Mouse (Mus musculus): Measurements from ENCODE around the gene Adgre5. TPM values are rescaled to one million over a fixed set of nuclear protein-coding genes. Genes with fewer than 3 reads are reported as not detected.

Gene Adgre5
- total RNA-seq, 2 experiments from 2014 or later: 23.4 to 35.3 TPM

- DNase-seq (ENCODE audit: low spot score in 2 of 2): no peak
Observed at GRCm38 (mm10) chr8:83756273-83756672, 15.1 kb upstream of the Adgre5 start.

GRCm38 (mm10) chr8:83754149-83754548 lies 13.0 kb upstream of the Adgre5 start:
- no peak for DNase-seq (ENCODE audit: low spot score in 2 of 2)

- DNase-seq (ENCODE audit: low spot score in 2 of 2): no peak
Observed at GRCm38 (mm10) chr8:83749265-83749664, 8.1 kb upstream of the Adgre5 start.

- no peak for DNase-seq (ENCODE audit: low spot score in 2 of 2)
Observed at GRCm38 (mm10) chr8:83748708-83749107, 7.6 kb upstream of the Adgre5 start.

- peak; percentile 33 to 56 for DNase-seq (ENCODE audit: low spot score in 2 of 2)
Observed at GRCm38 (mm10) chr8:83747661-83748346, 6.7 kb upstream of the Adgre5 start.

- no peak for DNase-seq (ENCODE audit: low spot score in 2 of 2)
Observed at GRCm38 (mm10) chr8:83744070-83744469, 2.9 kb upstream of the Adgre5 start.

- DNase-seq (ENCODE audit: low spot score in 2 of 2): no peak
Observed at GRCm38 (mm10) chr8:83742968-83743367, 1.8 kb upstream of the Adgre5 start.

GRCm38 (mm10) chr8:83741849-83742655 lies 926 bp upstream of the Adgre5 start:
- DNase-seq (ENCODE audit: low spot score in 2 of 2): no peak

GRCm38 (mm10) chr8:83740586-83740975 lies 545 bp downstream of the Adgre5 start:
- DNase-seq (ENCODE audit: low spot score in 2 of 2): no peak

- DNase-seq (ENCODE audit: low spot score in 2 of 2): no peak
Observed at GRCm38 (mm10) chr8:83739711-83740468, 1.2 kb downstream of the Adgre5 start.

GRCm38 (mm10) chr8:83738949-83739710 lies 2.0 kb downstream of the Adgre5 start:
- no peak for DNase-seq (ENCODE audit: low spot score in 2 of 2)

GRCm38 (mm10) chr8:83737852-83738562 lies 3.1 kb downstream of the Adgre5 start:
- DNase-seq (ENCODE audit: low spot score in 2 of 2): peak; percentile 55 to 73

- DNase-seq (ENCODE audit: low spot score in 2 of 2): no peak
Observed at GRCm38 (mm10) chr8:83737346-83737745, 3.8 kb downstream of the Adgre5 start.

- DNase-seq (ENCODE audit: low spot score in 2 of 2): no peak
Observed at GRCm38 (mm10) chr8:83736681-83737080, 4.4 kb downstream of the Adgre5 start.

- no peak for DNase-seq (ENCODE audit: low spot score in 2 of 2)
Observed at GRCm38 (mm10) chr8:83732919-83733318, 8.2 kb downstream of the Adgre5 start.

- no peak for DNase-seq (ENCODE audit: low spot score in 2 of 2)
Observed at GRCm38 (mm10) chr8:83731906-83732305, 9.2 kb downstream of the Adgre5 start.

GRCm38 (mm10) chr8:83729009-83729807 lies 11.9 kb downstream of the Adgre5 start:
- DNase-seq (ENCODE audit: low spot score in 2 of 2): no peak

- no peak for DNase-seq (ENCODE audit: low spot score in 2 of 2)
Observed at GRCm38 (mm10) chr8:83725521-83726102, 15.5 kb downstream of the Adgre5 start.
